Mouse (Mus musculus): ENCODE measurements at regions not wholly inside any gene's neighbourhood (a gene's known extent, or its start where the extent isn't known, plus 50 kb on each side); places are given as distances from the start of the nearest gene placed in this dataset.
A peak's percentile ranks its signal among the peaks of the same experiment; 100 is the strongest.

GRCm38 (mm10) chr5:41476001-41476400, 232.0 kb downstream of the Rab28 start:
- peak; percentile 80 for DNase-seq
- intact Hi-C loops (cut with DNase I): no loop called here

- intact Hi-C loops (cut with DNase I): no loop called here
- DNase-seq: no peak
Observed at GRCm38 (mm10) chr5:41445512-41446005, 262.4 kb downstream of the Rab28 start.

DNA sequence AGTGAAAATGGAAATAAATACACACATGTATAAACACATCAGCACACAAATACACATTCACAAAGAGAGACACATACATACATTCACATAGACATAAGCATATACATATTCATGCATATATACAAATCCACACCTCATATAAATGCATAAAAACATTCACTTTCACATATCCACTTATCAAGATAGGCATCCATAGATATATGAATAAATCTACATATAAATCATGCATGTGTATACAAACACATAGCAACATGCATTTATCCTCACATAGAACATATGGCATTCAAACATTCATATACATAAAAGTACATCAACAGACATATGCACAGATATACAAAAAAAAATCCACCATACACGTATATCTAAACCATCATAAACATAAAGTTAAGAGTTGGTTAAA, 266.9 kb downstream of the Rab28 start:
- no peak for DNase-seq
- intact Hi-C loops (cut with DNase I): no loop called here

DNA sequence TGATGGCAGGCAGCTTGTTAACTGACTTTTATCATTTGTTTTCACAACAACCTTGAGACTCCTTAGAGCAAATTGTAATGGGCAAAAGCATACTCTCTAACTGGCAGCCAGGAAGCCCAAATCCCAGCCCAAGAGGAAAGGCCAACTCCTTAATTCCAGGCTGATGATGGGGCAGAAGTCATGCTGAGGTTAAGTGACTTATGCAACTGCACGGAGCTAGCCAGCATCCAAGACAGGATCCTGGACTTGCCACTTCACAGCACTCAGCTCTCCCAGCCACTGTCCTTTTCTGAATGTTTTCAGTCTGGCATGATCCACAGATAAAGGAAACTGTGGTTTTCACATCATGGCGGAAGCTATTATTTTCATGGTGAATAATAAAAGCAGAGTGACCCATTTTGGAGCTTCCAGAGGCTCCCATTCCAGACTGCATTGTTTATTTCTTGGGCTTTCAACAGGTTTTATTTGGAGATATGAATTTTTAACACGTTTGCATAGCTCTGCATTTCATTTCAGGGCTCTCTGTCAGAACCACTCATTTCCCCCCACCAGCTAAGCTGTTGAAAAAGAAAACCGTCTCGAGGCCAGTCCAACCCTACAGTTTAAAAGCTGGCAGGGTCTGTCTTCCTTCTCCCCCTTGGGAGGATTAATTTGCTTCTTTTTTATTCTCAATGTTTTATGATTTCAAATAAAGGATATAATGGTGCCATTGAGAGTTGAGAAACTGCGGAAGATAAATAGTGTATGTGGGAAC, 288.7 kb downstream of the Rab28 start:
- intact Hi-C loops (cut with DNase I): no loop called here
- DNase-seq: no peak

- no peak for DNase-seq
- intact Hi-C loops (cut with DNase I): no loop called here
Observed at GRCm38 (mm10) chr5:41409070-41409668, 298.8 kb downstream of the Rab28 start.

GRCm38 (mm10) chr5:41392802-41393234, 315.1 kb downstream of the Rab28 start:
- intact Hi-C loops (cut with DNase I): no loop called here
- no peak for DNase-seq

DNA sequence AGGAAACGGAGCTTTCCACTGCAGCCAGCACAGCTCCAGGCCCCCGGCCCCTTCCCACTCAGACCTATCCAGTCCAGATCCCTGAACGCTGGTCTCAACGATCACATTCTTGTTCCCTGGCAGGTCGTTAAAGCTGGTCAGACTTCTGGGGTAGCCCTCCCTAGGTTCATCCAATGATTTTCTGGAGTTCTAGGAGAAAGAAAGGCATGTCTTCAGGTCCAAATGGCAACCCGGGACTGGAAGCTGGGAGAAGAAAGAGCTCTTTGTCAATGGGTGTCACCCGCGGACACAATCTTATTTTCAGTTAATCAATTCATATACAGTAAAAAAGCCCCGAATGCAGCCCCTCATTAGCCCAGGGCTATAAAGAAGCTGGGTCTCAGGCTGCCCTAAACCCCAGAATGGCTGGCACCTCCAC, 315.8 kb downstream of the Rab28 start:
- intact Hi-C loops (cut with DNase I): no loop called here
- DNase-seq: no peak

DNA sequence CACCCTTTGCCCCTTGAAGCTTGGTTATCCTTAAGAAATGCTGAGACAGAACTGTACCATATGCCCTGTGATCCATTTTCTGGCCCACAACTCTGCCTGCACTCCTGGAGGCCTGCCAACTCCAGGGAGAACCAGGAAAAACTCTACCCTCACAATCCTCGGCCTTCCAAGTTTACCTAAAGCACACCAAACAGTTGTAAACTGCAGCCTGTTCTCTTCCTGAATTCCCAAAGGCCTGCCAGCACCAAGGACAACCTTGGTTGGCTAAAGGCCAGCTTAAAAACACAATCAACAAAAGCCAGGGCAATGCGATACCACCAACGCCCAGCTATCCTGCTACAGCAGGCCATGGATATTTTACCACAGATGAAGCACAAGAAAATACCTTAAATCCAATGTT, 334.5 kb downstream of the Rab28 start:
- peak; percentile 21 for DNase-seq
- intact Hi-C loops (cut with DNase I): no loop called here

GRCm38 (mm10) chr5:41371461-41371860, 336.5 kb downstream of the Rab28 start:
- no peak for DNase-seq
- intact Hi-C loops (cut with DNase I): no loop called here

GRCm38 (mm10) chr5:41370356-41370755, 337.6 kb downstream of the Rab28 start:
- DNase-seq: peak; percentile 60
- intact Hi-C loops (cut with DNase I): no loop called here

DNA sequence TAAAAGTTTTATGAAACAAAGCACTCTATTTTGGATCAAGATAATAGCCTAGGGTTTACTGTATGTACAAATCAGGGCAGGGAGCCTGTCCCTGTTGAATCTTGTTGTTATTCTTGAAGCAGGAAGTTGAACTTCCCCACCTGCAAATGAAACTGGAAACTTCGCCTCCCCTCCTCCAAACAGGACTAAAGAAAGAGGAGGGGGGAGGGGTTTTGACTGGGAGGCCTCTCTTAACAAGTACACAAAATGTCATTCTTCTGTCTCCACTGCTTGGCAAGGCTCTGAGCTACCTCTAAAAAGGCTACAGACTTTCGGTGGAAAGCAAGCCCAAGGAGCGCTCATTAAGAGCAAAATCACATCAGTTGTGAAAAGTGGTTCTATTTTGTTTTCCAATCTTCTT, 338.1 kb downstream of the Rab28 start:
- intact Hi-C loops (cut with DNase I): no loop called here
- no peak for DNase-seq

GRCm38 (mm10) chr5:41365883-41366282, 342.1 kb downstream of the Rab28 start:
- intact Hi-C loops (cut with DNase I): no loop called here
- DNase-seq: no peak

GRCm38 (mm10) chr5:41348410-41348821, 359.5 kb downstream of the Rab28 start:
- intact Hi-C loops (cut with DNase I): no loop called here
- peak; percentile 25 for DNase-seq

GRCm38 (mm10) chr5:41347416-41347815, 360.5 kb downstream of the Rab28 start:
- no peak for DNase-seq
- intact Hi-C loops (cut with DNase I): no loop called here

DNA sequence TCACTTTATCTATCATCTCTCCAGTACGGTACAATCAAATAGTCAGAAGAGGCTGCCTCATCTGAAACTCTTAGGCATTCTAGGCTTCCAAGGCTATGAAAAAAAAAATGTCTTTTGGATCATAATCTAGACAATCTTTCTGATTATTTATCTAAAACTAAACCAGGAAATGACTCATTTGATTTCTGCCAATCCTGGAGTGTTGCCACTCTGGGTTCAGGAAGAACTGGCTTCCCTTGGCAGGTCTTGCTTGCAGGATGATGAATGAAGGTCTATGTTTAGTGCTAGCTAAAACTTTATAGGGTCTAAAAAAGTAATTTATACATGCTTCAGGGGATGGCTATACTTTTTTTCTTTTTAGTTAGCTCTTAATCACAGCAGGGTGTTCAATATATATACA, 367.4 kb downstream of the Rab28 start:
- DNase-seq: no peak
- intact Hi-C loops (cut with DNase I): no loop called here

DNA sequence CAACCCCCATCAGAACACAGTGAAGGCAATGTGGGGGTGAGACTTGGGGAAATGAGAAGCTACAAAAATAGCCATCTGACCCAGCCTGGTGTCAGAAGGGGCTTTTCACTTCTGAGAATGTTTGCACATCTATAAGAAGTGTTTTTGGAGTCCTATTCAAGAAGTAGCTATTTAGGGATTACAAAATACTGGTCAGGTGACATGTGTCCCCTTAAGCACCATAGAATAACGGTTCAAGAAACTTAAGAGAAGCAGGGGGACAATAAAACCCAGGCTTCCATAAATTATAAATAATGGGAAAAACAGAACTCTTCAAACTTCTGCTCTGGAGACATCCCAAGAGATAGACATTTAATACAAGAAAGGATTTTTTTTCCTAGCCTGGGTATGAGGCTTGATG, 411.5 kb downstream of the Rab28 start:
- DNase-seq: no peak
- intact Hi-C loops (cut with DNase I): no loop called here

DNA sequence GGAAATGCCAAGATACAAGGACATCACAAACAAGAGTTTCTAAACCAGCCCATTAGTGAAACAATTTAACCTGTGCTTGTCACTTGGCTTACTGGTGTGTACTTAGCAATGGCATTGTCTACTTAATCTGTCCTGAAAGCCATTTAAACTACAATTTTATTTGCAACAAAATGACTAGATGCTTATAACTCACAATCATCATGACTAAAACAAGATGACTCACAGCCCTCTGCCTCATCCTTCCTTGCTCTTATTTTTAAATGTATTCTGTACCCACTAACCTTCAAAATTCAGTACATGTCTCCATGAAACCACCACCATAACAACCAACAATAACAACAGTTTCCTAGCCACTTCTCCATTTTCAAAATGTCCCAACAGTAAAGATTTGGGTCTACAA, 441.2 kb downstream of the Rab28 start:
- no peak for DNase-seq
- intact Hi-C loops (cut with DNase I): no loop called here

- peak; percentile 1 for DNase-seq
- intact Hi-C loops (cut with DNase I): no loop called here
Observed at GRCm38 (mm10) chr5:41266317-41266716, 441.6 kb downstream of the Rab28 start.

DNA sequence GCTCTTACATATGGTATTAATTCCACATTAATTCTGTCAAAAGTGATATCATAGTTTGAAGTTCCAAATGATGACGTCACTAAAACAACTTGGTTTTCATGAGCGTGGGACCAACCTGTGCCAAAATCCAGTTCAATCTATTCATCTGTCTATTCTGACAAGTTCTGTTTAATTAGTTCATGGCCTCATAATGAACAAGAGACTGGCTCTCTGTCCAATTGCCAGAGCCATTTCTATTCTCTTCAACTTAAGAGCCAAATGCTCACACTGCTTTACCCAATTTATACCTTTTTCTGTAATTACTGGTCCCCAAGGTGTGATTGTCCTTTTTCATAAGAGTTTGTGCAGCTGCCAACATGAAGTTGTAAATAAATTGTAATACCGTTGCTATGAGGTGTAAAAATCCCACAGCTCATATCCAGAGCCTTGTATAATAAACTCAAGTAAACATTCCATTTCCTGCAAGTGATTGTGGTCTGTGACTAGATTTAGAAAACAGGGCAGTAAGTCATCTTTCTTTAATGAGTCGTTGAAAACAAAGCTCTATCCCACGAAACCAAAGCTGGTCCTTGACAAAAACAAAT, 446.2 kb downstream of the Rab28 start:
- intact Hi-C loops (cut with DNase I): no loop called here
- no peak for DNase-seq

Measured in left cerebral cortex, postnatal 4 days (tissue).